Mouse (Mus musculus) gastrocnemius, postnatal 10 days (tissue): ENCODE results near the gene Tmem30c. TPM values are rescaled to one million over a fixed set of nuclear protein-coding genes. Genes with fewer than 3 reads are reported as not detected.
A peak's percentile ranks its signal among the peaks of the same experiment; 100 is the strongest.

Source experiments
- DNase-seq: peaks from one replicate; pipeline ENCODE4 v3.0.0; 2021; ENCODE audit warnings: mixed read lengths
- total RNA-seq, 2 experiments: library from RNA; stranded (reverse); gene quantifications; 2 replicates each; pipeline ENCODE4 v1.2.3; 2021

Tmem30c gene
- total RNA-seq, 2 experiments from 2014 or later = not detected

- no peak for DNase-seq
These were observed 2.7 kb upstream of the Tmem30c start for GRCm38 (mm10) chr16:57295216-57295934.

DNA sequence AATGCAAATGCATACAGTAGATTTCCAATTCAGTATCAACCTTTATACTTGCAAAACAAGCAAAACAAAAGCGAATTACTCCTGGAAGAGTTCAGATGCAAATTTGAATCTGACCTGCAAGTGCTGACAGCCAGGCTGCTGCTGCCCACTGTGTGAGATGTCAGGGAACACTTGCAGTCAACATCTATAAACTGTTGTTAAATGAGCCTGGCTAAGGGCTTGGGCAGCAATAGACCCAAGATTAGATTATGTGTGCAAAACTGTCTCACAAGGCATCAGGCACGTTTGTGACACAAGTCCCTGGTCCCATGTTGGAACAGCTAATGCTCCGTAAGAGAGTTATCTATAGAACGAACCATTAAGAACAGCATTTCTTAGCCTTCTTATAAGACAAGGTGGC, 369 bp downstream of the Tmem30c start:
- no peak for DNase-seq

DNA sequence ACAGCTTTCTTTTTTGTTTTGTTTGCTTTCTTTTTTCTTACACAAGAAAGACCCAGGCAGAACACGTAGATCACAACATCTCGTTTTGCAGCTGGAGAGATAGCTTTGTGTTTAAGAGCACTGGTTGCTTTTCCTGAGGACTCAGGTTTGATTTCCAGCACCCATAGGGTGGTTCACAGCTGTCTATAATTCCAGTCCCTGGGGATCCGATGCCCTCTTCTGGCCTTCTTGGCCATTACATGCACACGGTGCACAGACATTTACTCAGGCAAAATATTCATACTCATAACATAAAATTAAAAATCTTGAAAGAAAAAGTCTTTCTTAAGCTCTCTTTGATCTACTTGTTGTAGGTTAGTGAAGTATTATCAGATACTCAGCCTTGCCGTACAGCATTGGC, 969 bp downstream of the Tmem30c start:
- DNase-seq = no peak

GRCm38 (mm10) chr16:57281417-57281816, 11.2 kb downstream of the Tmem30c start:
- no peak for DNase-seq

DNA sequence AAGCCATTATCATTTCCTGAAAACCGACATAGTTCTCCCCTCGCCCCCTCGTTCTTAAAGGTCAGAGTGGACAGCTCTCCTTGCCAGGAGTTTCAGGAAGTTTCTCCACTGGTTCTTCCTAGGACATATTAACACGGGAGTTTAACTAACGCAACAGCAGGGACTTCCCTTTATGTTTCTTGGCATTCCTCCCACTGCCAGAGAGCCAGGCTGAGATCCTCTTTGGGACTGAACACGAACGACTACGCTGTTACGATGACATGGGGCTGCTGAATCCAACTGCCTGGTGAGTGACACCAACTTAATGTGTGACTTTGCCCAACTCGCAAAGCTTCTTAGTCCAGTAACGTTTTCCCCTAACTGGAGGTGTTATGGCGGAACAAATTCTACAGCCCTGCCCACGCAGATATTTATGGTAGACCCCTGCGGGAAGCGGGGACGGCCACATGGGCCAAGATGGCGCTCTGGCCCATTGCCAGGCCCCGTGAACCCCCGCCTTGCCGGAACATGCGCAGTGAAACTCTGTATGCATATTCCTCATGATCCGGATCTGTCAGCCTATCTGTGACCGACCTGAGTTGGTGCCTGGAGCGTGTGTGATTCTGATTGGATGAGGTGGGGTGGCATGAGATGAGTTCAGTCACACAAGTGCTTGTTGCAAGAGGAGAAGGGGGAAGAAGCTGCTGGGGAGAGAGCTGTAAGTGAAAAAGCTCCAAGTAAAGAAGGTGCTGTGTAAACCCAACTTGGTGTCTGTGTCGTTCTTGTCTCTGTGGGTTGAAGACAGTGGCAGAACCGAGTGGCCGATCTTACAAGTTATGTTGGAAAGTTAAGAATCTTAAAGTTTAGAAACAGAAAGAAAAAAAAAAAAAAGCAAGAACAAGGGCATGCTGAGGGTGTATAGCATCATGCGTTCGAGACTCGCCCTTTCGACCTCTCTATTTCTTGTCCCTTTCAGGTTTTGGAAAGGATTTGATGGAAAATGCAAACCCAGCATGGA, 12.1 kb downstream of the Tmem30c start:
- DNase-seq = no peak

DNA sequence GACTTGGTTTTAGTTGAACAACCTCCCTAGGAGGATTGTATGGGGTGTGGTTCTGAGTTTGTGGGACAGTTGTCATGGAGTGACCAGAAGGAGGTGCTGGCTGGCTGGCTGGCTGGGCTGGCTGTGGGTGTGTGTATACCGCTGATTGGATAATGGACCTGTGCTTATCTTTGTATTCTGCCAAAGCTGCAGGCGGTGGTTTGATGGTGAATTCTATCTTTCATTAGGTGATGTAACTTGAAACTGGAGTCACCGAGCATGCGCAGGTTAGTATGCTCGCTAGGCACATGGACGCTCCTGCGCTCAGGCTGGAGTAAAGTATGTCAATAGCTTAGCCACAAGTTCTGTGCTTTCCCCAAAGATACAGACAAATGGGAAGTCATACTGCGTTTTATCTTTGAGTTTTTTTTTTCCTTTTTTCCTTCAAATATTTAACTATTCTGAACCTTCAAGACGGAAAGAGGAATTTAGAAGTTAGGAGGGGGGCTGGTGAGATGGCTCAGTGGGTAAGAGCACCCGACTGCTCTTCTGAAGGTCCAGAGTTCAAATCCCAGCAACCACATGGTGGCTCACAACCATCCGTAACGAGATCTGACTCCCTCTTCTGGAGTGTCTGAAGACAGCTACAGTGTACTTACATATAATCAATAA, 13.6 kb downstream of the Tmem30c start:
- DNase-seq = no peak

GRCm38 (mm10) chr16:57269751-57270150, 22.9 kb downstream of the Tmem30c start:
- no peak for DNase-seq

DNA sequence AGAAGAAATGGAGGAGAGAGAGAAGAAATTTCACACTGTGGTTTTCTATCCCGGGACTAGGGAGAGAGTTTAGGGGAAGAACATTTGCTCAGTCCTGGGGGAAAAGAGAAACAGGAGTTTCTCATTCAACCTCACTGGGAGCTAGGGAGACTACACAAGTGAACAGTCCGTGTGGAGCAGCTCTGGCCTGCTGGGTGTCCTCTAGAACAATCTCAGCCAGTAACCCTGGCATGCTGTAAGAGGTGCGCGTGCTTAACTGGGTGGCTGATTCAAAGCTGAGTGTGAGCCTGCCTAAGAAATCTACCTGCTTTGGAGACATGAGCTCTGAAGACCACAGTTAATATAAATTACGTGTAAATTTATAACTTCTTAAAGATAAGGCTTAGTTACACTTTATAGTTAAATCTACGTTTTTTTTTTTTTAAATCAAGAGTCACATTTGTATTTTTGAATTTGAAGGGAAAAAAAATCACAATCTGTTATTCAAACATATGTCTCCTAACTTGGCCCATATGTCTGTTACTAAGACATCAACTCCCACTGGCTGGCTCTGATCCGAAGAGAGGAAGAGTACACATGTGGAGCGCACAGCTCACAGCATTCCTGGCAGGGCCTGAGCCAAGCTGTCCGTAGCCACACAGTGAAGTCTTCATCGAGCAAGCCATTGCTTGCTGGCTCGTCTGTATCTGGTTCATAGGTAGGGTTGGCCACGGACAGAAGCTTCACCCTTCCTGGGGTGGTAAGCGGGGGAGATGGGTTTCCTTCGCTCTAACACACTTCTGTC, 24.4 kb downstream of the Tmem30c start:
- no peak for DNase-seq

DNA sequence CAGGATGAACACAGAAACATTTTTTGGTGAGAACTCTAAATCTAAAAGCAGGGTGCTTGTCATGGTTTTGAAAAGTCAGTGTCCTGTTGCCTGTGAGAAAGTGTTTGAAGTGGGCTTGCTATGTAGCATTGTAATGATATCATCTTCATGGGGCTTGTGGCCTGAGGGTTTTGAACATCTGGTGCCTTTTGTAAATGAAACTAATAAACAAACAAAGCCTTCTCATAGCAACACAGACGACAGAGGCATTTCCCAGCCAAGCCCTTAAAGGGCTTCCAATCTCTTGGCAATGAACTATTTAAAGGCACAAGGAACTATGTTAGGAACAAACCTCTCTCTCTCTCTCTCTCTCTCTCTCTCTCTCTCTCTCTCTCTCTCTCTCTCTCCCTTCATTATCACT, 25.6 kb downstream of the Tmem30c start:
- DNase-seq = no peak

DNA sequence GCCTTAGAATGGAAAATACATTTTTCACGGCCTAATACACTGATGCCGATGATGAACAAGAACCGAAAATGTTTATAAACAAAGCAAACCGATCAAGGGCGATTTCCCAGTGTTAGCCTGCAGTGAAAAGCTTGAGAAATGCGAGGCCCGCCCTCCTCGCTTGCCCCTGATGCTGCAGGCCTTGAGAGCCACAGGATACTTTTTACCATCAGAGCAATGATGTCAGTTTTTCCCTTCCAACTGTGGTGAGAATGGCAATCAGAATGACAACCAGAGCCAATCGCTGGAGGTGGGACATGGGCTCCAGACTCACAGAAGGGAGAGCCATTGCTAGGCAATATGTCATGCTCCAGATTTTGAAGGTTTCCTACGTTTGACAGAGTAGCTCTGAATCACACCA, 32.5 kb downstream of the Tmem30c start:
- no peak for DNase-seq

GRCm38 (mm10) chr16:57259356-57260083, 33.1 kb downstream of the Tmem30c start:
- no peak for DNase-seq

- DNase-seq = no peak
These were observed 40.9 kb downstream of the Tmem30c start for GRCm38 (mm10) chr16:57251589-57252421.

DNA sequence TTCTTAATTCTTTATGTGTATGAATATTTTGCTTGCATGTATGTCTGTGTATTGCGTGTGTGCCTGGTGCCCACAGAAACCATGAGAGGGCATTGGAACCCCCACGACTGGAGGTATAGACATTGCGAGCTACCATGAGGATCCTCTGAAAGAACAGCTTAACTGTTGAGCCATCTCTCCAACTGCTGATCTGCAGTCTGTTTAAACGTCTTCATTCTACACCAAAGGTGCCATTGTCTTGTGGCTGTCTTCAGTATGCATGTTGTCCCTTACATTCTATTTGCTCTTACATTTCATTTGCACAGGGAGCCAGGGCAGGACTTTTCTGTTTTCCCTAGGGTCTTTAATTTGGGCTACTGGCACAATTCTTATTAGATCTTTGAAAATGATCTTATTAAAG, 41.7 kb downstream of the Tmem30c start:
- no peak for DNase-seq

- no peak for DNase-seq
These were observed 45.2 kb downstream of the Tmem30c start for GRCm38 (mm10) chr16:57247464-57247863.

- DNase-seq = no peak
These were observed 46.1 kb downstream of the Tmem30c start for GRCm38 (mm10) chr16:57246596-57246995.

DNA sequence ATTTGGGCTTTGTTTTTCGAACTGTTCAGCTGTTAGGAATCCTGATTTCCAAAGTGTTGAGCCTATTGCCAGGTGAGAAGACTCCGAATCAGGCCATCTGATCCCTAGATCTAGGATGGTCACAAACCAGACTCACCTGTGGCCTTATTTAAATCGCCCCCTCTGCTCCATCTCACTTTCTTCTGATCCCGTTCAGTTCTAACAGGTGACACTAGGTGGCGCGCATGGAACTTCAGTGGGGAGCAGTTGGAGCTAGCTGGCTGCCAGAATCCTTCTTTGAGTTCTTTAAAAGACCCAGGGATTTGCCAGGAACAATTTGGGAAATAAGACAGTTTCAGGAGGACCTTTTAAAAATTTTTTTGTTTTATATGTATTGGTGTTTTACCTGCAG, 48.8 kb downstream of the Tmem30c start:
- DNase-seq = peak; percentile 88

GRCm38 (mm10) chr16:57243205-57243857, 49.3 kb downstream of the Tmem30c start:
- no peak for DNase-seq

DNA sequence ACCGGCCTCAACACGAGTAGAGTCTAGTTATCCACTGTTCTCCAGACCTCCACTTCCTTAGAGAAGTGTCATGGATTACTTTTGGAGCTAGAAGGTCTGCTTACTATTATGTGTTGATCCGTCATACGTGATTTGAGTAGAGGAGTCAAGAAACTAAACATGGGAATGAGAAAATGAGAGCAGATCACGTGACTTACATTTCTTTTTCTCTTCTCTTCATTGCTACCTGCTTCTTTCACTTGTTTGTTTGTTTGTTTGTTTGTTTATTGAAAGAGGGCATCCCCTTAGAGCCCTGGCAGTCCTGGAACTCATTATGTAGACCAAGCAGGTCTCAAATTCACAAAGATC, 49.8 kb downstream of the Tmem30c start:
- DNase-seq = no peak

- DNase-seq = no peak
These were observed 56.7 kb downstream of the Tmem30c start for GRCm38 (mm10) chr16:57235871-57236510.
